Mouse (Mus musculus) left cerebral cortex, adult 9 months (tissue): ENCODE data around the gene Vmo1.
"Not testable (repeated sequence)": the region's sequence is repeated elsewhere in the genome, so short reads cannot be mapped to it uniquely, and the experiment has no call there.

Experiments used
- DNase-seq, 2 experiments: peaks; one replicate each; pipeline ENCODE4 v3.0.0; 2022; ENCODE audit warnings: low spot score in 2 of 2

Gene Vmo1

DNA sequence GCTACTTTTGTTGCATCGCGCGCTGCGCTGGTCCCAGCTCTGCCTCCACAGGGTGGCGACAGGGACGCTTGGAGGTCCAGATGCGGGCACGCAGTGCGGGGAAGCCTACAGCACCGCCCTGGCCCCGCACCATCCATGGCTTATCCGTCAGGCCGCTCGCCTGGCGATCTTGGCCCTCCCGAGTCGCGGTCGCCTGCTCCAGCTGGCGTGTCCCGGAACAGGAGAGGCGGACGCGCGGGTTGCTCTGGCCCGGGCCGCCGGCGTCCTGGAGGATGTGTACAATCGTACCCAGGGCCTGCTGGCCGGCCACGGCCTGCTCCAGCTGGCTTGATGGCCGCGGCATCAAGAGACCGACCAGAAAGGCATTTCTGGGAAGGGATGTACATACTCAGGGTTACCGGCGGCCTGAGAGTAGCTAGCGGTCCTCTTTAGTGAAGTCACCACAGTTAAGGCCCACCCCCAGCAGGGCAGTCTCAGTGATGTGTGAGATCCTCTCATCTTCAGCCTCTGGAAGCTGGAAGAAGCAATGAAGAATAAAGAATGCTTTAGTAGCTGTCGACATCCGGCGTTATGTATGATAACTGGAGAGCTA lies 5.9 kb upstream of the Vmo1 start:
- no peak for DNase-seq

GRCm38 (mm10) chr11:70518923-70519322 lies 4.5 kb upstream of the Vmo1 start, which contains the start of gene Gltpd2:
Gene Gltpd2 (plus strand): TSS chr11:70519196.
- DNase-seq = no peak

DNA sequence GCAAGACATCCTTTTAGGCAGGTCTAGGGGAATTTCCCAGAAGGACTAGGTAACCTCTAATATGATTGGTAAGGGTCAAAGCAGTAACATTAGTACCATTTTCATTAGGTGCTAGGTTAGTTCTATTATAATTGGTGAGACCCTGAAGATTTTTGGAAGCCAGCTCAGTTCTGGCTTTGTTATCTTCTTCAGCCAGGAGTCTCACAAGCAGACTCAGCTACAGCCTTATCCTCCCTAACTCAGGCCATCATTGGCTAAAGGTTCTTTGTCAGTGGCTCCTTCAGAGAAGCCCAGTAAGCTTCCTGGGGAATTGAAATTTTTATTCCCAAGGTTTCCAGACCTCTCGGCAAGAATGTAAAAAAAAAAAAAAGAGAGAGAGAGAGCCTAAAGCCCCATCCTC lies 4.0 kb upstream of the Vmo1 start:
- no peak for DNase-seq

GRCm38 (mm10) chr11:70516352-70516751 lies 1.9 kb upstream of the Vmo1 start:
- peak in 1 of 2 experiments; percentile 43 for DNase-seq

DNA sequence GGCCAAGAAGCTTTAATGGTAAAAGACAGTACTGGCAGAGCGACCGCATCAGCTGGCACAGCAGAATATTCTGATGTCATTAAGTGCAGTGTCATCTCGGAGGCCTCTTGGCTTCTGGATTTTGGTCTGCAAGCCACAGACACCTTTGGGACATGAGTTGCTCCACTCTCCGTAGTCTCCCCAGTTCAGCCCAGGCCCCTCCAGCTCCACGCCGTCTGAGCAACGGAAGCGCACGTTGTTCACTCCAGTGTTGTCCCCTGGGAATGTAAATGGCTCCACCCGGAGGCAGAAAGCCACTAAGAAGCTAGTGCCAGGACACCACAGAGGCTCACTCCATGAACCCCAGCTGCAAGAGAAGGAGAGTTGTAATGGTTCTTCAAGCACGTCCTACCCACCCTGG lies 896 bp downstream of the Vmo1 start:
- DNase-seq = no peak

DNA sequence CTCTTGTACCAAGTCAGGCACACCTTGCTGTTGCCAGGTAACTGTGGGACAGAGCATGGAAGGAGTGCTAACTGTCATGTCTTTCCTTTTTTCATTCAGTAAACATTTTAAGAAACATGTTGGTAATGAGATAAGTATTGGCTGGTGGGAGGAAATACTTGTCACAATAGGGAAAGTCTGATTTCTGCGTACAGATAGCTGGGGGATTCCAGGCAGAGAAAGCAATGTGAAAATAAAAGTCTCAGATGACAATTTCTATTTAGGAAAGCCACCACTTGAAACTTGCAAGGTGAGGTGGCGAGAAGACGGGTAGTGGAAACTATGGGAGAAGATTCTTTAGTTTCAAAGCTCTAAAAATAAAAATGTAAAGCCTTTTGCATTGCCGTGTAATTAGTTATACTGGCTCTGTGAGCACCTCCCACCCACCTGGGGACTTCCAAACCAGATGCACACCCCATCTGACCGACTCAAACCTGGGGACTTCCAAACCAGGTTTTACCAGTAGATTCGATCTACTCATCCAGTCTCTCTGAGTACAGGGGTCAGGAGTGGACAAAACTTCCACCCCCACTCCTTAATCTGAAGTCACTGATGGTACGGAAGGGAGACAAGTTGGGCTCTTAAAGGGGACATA lies 1.6 kb downstream of the Vmo1 start:
- no peak for DNase-seq

DNA sequence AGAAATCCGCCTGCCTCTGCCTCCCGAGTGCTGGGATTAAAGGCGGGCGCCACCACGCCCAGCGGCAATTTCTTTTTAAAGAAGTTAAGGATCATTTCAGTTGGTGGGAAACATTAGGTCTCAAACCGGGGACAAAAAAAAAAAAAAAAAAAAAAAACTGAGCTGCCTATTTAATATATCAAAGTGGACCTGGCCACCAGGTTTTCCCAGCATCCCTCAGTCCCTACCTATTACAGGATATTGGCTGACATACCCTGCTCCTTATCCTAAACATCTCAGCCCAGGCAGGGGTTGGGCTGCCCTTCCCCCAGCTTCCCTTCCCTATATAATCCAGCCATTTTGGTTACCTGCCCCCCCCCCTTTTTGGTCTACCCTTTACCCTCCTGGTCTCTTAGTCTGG lies 2.6 kb downstream of the Vmo1 start:
- no peak for DNase-seq

- no peak for DNase-seq
These were observed 3.2 kb downstream of the Vmo1 start for GRCm38 (mm10) chr11:70511242-70511641.

- peak in 1 of 2 experiments; percentile 55 for DNase-seq
These were observed 4.5 kb downstream of the Vmo1 start for GRCm38 (mm10) chr11:70509753-70510564.

- DNase-seq = no peak
These were observed 7.4 kb downstream of the Vmo1 start for GRCm38 (mm10) chr11:70506962-70507515.

- DNase-seq = peak in 1 of 2 experiments; percentile 52
These were observed 8.0 kb downstream of the Vmo1 start for GRCm38 (mm10) chr11:70506385-70506784.

GRCm38 (mm10) chr11:70504970-70505369 lies 9.4 kb downstream of the Vmo1 start, which contains the start of gene Tm4sf5:
Gene Tm4sf5 (plus strand): TSS chr11:70505244.
- no peak for DNase-seq

DNA sequence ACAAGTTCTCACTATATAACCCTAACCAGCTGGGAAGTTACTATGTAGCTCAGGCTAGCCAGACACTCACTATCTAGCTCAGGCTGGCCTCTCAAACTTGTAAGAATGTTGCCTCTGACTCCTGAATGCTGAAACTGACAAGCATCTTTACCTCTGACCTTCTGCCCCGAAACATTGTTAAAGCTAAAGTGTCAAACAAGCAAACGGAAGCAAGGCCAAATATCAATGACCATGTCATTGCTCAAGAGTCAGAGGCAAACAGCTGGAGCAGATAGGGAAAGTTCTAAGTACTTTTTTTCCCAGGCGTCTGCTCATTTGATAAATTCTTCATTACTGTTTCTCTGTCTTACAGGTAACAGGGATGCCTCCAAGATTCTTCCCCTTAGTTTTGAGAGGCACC lies 12.4 kb downstream of the Vmo1 start:
- DNase-seq = no peak

- DNase-seq = no peak
These were observed 14.0 kb downstream of the Vmo1 start for GRCm38 (mm10) chr11:70500476-70500812.

GRCm38 (mm10) chr11:70499566-70500475 lies 14.6 kb downstream of the Vmo1 start:
- DNase-seq = no peak

- peak in 1 of 2 experiments; percentile 20 for DNase-seq
These were observed 24.7 kb downstream of the Vmo1 start for GRCm38 (mm10) chr11:70489684-70490083.

DNA sequence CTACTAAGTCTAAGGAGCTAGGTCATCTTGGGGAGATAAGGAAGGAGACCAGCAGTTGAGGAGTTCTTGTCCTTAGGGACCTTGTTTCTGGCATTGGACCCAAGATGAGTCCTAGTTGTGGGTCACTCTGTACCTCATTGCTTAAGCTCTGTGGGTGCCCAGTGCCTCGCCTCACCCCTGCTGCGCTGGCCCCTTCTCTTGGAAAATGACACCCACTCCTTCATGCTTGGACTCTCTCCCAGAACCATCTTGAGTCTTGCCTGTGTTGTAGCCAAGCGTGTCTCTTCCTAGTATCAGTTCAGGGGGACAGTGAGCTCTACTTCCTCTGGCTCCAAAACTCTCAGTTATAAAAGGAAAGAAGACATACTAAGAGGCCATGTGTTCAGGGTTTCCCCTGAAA lies 25.3 kb downstream of the Vmo1 start:
- DNase-seq = peak in 1 of 2 experiments; percentile 28

DNA sequence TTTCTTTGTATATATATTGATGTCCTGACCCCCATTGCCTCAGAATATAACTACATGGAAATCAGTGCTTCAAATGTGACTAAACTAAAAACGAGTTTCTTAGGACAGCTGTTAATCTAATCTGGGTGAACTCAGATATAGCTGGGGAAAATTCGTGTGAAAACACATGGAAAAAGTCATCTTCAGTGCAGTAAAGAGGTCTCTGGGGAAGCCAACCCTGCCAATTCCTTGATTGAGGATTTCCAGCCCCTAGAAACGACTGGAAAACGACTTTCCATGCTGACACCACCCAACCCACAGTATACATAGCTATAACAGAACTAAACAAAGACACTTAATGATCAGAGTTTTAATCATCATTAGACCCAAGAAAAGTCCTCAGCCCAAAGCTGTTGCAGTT lies 26.6 kb downstream of the Vmo1 start:
- DNase-seq = no peak

DNA sequence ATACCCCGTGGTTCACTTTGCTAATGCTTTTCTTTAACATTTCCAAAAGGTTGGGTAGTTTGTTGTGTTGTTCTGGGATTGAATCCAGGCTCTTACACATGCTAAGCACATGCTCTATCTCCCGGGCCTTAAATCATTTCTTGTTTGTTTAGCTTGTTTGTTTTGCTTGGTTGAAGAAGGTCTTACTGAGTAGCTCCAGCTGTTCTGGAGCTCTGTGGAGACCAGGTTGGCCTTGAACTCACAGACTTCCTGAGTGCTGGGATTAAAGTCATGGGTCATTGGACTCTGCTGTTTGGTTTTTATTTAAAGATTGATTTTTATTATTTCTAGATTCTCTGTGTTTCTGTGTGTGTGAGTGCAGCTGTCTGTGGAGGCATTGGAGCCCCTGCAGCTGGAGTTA lies 28.9 kb downstream of the Vmo1 start:
- no peak for DNase-seq

GRCm38 (mm10) chr11:70474872-70475534 lies 39.4 kb downstream of the Vmo1 start:
- no peak for DNase-seq

DNA sequence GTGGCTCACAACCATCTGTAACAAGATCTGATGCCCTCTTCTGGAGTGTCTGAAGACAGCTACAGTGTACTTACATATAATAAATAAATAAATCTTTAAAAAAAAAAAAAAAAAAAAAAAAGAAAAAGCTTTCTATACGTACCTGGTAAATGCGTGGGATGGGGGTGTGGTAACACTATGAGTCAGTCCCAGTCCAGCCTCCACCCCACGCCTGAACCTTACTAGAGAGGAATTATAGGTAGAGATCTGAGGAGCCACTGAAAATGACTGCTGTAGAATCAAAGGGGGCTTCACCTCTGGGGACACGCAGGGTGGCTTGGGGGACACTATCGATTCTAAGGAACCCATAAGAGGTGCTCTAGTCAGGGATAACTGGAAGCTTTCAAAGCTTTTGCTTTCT lies 41.1 kb downstream of the Vmo1 start:
- not testable (repeated sequence) for DNase-seq
